Mouse (Mus musculus): ENCODE measurements around the gene Chrdl2.

DNA sequence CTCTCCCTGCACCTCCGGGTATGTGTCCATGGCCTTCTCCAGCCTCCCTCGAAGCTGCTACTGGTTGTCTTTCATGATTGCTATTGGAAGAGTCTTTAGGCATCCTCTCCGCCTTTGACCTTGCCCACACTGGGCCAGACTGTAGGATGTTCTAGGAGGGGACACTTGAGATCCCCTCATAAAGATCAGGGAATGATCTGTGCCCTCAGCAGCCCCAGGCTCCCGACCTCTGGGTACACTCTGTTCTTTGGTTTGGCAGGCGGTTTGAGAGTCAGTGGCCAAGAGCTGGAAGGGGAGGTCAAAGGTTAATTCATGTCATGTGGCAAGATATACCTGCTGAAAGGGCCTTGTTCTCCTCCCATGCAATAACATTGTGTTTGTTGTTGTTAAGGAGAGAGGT, 4.7 kb downstream of the Chrdl2 start:
- TF ChIP-seq POLR2A (IDR thresholded peaks at IDR 0.05; ENCODE audit: borderline replicate concordance, low read depth, low read length), result no peak
- TF ChIP-seq CTCF (IDR thresholded peaks at IDR 0.05; ENCODE audit: low read depth, low read length), result no peak

All from bone marrow macrophage, adult 2 months (primary cell).